Mouse (Mus musculus): Measurements from ENCODE around the gene Pdlim5. TPM values are rescaled to one million over a fixed set of nuclear protein-coding genes. Genes with fewer than 3 reads are reported as not detected.

Gene Pdlim5
- polyA plus RNA-seq, 1 experiment = 27.4 TPM

DNA sequence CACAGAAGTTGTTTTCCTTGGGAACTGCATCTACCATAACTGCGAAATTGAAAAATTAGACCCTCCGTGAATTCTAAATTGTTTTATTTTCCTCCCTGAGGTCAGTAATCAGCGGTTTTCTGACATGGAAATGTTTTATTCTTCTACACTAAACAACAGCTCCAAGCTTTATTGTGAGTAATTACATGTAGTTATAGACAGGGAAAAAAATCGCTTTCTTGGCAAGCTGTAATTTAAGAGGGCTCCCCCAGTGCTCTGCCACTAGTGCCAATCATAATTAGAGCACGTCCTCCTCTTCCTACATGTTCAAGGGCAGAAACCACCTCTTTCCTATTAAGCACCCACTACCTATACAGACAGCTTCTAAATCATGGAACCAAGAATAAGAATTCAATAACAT is 157.9 kb downstream of the Pdlim5 start:
- 0 out of 2 replicates have a peak, but pooled peaks cover 1% of the 10 kb centered on the region for H3K27me3 ChIP-seq (ENCODE audit: control insufficient read depth, insufficient read depth, low read length)
- WGBS = 92% methylated on average over 5 of the region's 5 CpGs
- TF ChIP-seq CTCF (IDR thresholded peaks at IDR 0.05; ENCODE audit: extremely low read depth, insufficient read depth, insufficient read length, insufficient replicate concordance) = no peak
- TF ChIP-seq POLR2A (IDR thresholded peaks at IDR 0.05; ENCODE audit: low read depth, low read length) = no peak

DNA sequence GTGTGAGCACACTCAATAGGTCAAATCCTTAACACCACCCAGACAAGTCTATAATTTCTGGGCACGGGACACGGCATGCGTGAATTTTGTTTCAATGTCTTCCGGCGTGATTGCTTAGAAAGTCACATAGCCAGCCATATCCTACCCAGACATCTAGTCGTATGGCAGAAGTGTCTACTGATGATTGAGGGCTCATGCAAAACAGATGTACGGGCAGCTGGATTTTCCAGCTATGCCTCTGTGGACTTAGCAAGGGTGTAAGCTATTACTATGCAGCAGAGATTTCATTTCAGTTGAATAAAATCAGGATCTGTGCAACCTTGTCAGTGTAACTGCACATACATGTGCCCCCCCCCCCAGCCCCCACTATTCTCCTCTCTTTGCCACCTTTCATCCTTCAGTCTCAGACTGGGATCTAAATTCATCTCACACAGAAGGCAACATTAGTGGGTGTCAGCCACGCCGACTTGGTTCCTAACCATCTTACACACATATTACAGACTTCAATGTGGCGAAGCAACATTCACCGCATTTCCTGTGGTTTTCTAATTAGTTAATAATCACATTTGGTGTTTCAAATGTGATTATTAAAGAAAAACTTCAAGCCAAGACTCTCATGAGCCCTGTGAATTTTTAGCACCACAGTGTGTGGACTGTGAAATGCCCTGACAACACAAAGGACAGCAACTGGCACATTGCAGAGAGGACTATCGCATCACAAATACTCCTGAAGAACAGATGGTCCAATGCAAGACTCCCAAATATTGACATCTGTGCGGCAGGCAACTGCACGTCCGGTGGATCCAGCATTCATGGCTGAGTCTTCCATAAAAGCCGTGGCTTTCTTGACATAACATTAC is 161.7 kb downstream of the Pdlim5 start:
- Histone ChIP-seq H3K27ac (ENCODE audit: insufficient read depth, low read length) (no peak overlapping the region), H3K36me3 (ENCODE audit: control insufficient read depth, insufficient read depth, low read length) (no peaks in the 10 kb centered on the region), H3K27me3 (ENCODE audit: control insufficient read depth, insufficient read depth, low read length) (0 out of 2 replicates have a peak, but pooled peaks cover 1% of the 10 kb centered on the region), H3K4me1 (ENCODE audit: control insufficient read depth, insufficient read depth, insufficient read length) (no peaks in the 10 kb centered on the region), H3K4me3 (ENCODE audit: extremely low read depth, insufficient read depth, insufficient read length) (no peak overlapping the region)
- DNase-seq (ENCODE audit: low read depth in 1 of 2, low spot score in 2 of 2) = no peak
- TF ChIP-seq CTCF (IDR thresholded peaks at IDR 0.05; ENCODE audit: extremely low read depth, insufficient read depth, insufficient read length, insufficient replicate concordance) (no peak), POLR2A (IDR thresholded peaks at IDR 0.05; ENCODE audit: low read depth, low read length) (no peak)
- 93% methylated on average over 16 of the region's 16 CpGs for WGBS

More for the DNA sequence above, 157.9 kb downstream of the Pdlim5 start:
- no peak overlapping the region for H3K27ac ChIP-seq (ENCODE audit: insufficient read depth, low read length)
- no peak for DNase-seq (ENCODE audit: low read depth in 1 of 2, low spot score in 2 of 2)
- no peak overlapping the region for H3K4me3 ChIP-seq (ENCODE audit: extremely low read depth, insufficient read depth, insufficient read length)
- no peaks in the 10 kb centered on the region for H3K4me1 ChIP-seq (ENCODE audit: control insufficient read depth, insufficient read depth, insufficient read length)
- H3K36me3 ChIP-seq (ENCODE audit: control insufficient read depth, insufficient read depth, low read length) = no peaks in the 10 kb centered on the region

DNA sequence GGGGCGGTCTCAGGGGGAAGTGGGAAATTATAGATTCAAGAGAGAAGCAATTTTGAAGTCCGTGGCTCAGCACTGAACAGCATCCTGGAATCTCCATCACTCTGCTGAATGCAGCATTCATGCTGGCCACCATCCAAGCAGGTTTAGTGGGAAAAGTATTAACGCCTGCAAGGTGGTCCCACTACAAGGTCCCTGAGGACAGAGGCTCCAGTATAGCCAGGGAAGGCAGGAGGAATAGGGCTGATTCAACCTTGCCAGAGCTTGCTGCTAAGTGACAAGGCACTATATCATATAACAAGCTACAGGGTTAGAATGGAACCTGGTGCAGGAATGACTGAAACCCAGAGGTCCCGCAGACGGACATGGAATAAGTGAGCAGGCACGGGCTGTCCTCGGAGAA is 166.8 kb downstream of the Pdlim5 start:
- Histone ChIP-seq H3K36me3 (ENCODE audit: control insufficient read depth, insufficient read depth, low read length) (no peaks in the 10 kb centered on the region), H3K27ac (ENCODE audit: insufficient read depth, low read length) (no peak overlapping the region), H3K27me3 (ENCODE audit: control insufficient read depth, insufficient read depth, low read length) (no peaks in the 10 kb centered on the region), H3K4me1 (ENCODE audit: control insufficient read depth, insufficient read depth, insufficient read length) (no peaks in the 10 kb centered on the region), H3K4me3 (ENCODE audit: extremely low read depth, insufficient read depth, insufficient read length) (no peak overlapping the region)
- no peak for DNase-seq (ENCODE audit: low read depth in 1 of 2, low spot score in 2 of 2)
- 95% methylated on average over 7 of the region's 7 CpGs for WGBS
- TF ChIP-seq CTCF (IDR thresholded peaks at IDR 0.05; ENCODE audit: extremely low read depth, insufficient read depth, insufficient read length, insufficient replicate concordance) (no peak), POLR2A (IDR thresholded peaks at IDR 0.05; ENCODE audit: low read depth, low read length) (no peak)

DNA sequence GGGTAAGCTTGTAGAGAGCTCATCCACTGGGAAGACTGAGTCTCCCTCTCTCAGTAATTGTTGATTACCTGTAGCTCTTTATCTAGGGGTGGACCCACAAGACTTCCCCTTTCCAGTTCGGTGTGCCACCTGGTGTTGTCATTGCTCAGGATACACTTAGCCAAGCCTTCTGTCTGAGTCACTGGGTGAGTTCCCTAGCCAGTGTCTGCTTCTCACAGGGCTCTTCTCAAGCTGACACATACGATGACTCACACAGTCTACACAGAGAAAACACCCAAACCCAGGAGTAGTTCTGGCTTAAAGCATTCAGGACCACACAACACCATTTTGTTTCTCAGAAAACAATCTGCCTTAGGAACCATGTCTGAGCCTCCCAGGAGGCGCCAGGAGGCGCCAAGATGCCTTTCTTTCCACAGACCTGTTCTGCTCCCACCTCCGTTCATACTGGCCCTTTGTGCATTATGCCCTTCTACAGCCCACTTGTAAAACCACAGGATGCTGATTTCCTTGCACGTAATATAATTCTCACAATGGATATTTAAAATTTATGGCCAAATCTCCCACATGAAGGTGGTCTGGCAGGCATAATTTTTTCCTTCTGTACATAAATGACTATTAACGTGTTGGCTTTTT is 172.9 kb downstream of the Pdlim5 start:
- 79% methylated on average over 7 of the region's 7 CpGs for WGBS
- no peaks in the 10 kb centered on the region for H3K36me3 ChIP-seq (ENCODE audit: control insufficient read depth, insufficient read depth, low read length)
- H3K27ac ChIP-seq (ENCODE audit: insufficient read depth, low read length) = no peak overlapping the region
- H3K4me1 ChIP-seq (ENCODE audit: control insufficient read depth, insufficient read depth, insufficient read length) = no peaks in the 10 kb centered on the region
- no peak overlapping the region for H3K4me3 ChIP-seq (ENCODE audit: extremely low read depth, insufficient read depth, insufficient read length)
- no peak for TF ChIP-seq POLR2A (IDR thresholded peaks at IDR 0.05; ENCODE audit: low read depth, low read length)
- no peaks in the 10 kb centered on the region for H3K27me3 ChIP-seq (ENCODE audit: control insufficient read depth, insufficient read depth, low read length)
- no peak for DNase-seq (ENCODE audit: low read depth in 1 of 2, low spot score in 2 of 2)

DNA sequence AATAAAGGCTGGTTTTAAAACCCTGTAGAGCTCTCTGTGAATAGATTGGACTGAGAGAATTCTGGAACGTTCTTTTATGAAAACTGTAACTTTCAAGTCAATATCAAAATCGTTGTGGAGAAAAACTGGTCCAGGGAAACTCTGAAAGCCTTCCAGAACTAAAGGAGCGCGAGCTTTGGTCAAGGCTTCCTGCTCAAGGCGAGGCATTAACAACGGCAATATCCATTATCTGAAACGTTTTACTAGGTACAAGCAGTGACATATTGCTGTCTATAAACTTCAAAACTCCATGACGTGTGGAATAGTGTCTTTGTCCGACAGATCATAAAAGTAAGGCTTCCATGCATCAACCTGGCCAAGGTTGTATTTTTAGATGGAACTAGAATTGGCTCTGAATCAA is 175.6 kb downstream of the Pdlim5 start:
- no peaks in the 10 kb centered on the region for H3K27me3 ChIP-seq (ENCODE audit: control insufficient read depth, insufficient read depth, low read length)
- TF ChIP-seq CTCF (IDR thresholded peaks at IDR 0.05; ENCODE audit: extremely low read depth, insufficient read depth, insufficient read length, insufficient replicate concordance) (no peak), POLR2A (IDR thresholded peaks at IDR 0.05; ENCODE audit: low read depth, low read length) (no peak)
- WGBS = 90% methylated on average over 9 of the region's 9 CpGs
- no peak overlapping the region for H3K27ac ChIP-seq (ENCODE audit: insufficient read depth, low read length)
- DNase-seq (ENCODE audit: low read depth in 1 of 2, low spot score in 2 of 2) = no peak
- H3K4me3 ChIP-seq (ENCODE audit: extremely low read depth, insufficient read depth, insufficient read length) = no peak overlapping the region
- no peaks in the 10 kb centered on the region for H3K36me3 ChIP-seq (ENCODE audit: control insufficient read depth, insufficient read depth, low read length)
- H3K4me1 ChIP-seq (ENCODE audit: control insufficient read depth, insufficient read depth, insufficient read length) = no peaks in the 10 kb centered on the region

DNA sequence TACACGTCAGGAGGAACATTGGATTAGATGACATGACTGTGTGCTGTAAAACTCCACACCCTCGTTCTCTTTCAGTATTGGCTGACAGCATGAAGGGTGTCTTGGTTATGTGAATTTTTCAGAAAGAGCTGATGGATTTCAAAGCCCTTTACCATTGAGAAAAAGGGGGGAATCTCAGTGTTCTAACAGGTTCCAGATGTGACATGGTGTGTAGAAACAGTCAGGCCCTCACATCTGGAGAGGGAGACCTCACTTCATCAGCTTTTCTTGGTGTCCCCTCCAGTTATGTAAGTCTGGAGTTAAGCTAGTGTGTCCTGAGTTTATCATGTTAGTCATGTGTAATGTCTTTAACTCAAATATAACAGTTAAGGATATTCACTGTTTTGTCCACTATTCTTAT is 182.7 kb downstream of the Pdlim5 start:
- WGBS = 77% methylated on average over 2 of the region's 2 CpGs
- Histone ChIP-seq H3K27ac (ENCODE audit: insufficient read depth, low read length) (no peak overlapping the region), H3K27me3 (ENCODE audit: control insufficient read depth, insufficient read depth, low read length) (no peaks in the 10 kb centered on the region), H3K4me1 (ENCODE audit: control insufficient read depth, insufficient read depth, insufficient read length) (no peaks in the 10 kb centered on the region), H3K4me3 (ENCODE audit: extremely low read depth, insufficient read depth, insufficient read length) (no peak overlapping the region), H3K36me3 (ENCODE audit: control insufficient read depth, insufficient read depth, low read length) (no peaks in the 10 kb centered on the region)
- DNase-seq (ENCODE audit: low read depth in 1 of 2, low spot score in 2 of 2) = no peak
- TF ChIP-seq POLR2A (IDR thresholded peaks at IDR 0.05; ENCODE audit: low read depth, low read length) (no peak), CTCF (IDR thresholded peaks at IDR 0.05; ENCODE audit: extremely low read depth, insufficient read depth, insufficient read length, insufficient replicate concordance) (no peak)

DNA sequence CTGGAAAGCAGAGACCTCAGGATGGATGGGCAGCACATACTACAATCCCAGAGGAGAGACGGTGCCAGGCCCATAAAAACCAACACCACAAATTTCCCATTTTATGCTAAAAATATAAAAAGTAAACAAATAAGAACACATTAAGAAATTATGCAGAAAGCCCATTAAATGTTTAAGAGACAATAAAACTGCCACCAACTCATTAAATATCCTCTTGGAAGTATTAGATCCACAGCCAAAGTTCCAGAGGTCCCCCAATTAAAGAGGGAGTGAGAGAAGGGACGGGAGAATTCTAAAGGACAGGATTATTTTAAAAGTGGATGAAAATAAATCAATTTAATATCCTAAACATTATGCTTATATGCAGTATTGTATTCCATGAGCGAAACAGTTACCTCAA is 183.3 kb downstream of the Pdlim5 start:
- Histone ChIP-seq H3K27me3 (ENCODE audit: control insufficient read depth, insufficient read depth, low read length) (no peaks in the 10 kb centered on the region), H3K4me1 (ENCODE audit: control insufficient read depth, insufficient read depth, insufficient read length) (no peaks in the 10 kb centered on the region), H3K36me3 (ENCODE audit: control insufficient read depth, insufficient read depth, low read length) (no peaks in the 10 kb centered on the region), H3K27ac (ENCODE audit: insufficient read depth, low read length) (no peak overlapping the region), H3K4me3 (ENCODE audit: extremely low read depth, insufficient read depth, insufficient read length) (no peak overlapping the region)
- DNase-seq (ENCODE audit: low read depth in 1 of 2, low spot score in 2 of 2) = no peak
- WGBS = 86% methylated on average over 3 of the region's 3 CpGs
- TF ChIP-seq POLR2A (IDR thresholded peaks at IDR 0.05; ENCODE audit: low read depth, low read length) (no peak), CTCF (IDR thresholded peaks at IDR 0.05; ENCODE audit: extremely low read depth, insufficient read depth, insufficient read length, insufficient replicate concordance) (no peak)
